13 mouse cellular contexts compared by ENCODE assay signal in the genomic region with DNA sequence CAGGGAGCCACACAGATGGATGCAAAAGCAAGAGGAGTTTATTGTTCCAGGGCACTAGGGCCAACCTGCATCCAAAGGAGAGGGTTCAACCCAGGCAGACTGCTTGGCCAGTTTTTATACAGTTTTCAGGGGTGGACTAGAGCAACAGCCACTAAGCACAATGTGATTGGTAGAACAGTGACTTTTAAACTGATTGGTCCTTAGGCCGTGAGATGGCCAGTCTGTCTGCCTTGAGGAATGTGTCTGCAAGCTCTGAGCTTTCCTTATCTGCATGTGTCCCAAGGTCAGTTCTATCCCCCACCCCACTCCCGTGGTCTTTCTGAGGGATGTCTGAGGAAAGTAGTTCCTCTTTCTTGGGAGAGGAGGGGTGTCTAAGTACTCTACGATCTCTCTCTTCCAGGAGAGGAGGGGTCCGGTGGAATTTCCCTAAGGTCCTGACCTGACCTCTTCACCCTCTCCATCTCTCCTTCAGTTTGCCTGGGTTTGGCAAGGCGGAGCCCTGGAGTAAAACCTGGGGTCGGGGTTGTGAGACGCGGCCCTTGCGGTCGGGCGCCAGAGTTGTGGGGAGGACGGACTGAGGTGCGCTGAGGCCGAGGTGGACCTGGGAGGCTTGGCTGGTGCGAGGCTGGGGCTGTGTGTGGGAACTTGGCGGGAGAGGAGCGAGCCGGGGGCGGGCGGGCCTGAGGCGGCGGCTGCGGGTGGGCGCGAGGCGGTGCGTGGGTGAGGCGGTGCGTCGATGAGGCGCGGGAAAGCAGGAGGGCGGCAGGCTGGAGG. TPM values are rescaled to one million over a fixed set of nuclear protein-coding genes. Genes with fewer than 3 reads are reported as not detected.
A peak's percentile ranks its signal among the peaks of the same experiment; 100 is the strongest.
DNase-seq lines count a peak whose midpoint lies in the region; ATAC-seq and TF ChIP-seq lines count a peak whose summit lies in the region.
"Not testable (repeated sequence)": the region's sequence is repeated elsewhere in the genome, so short reads cannot be mapped to it uniquely, and the experiment has no call there.
"Had no signal": no experiment of that assay in that cellular context is flagged by ENCODE, and none has a peak within 500 bp of the region (broad histone marks: within the 10 kb centered on the region; RNA-seq: fewer than 3 reads in every experiment).

No protein-coding gene starts in this region.

- 34% methylated on average over 14 of the region's 33 CpGs for WGBS in forebrain, embryonic 15.5 days
- 40% methylated on average over 8 of the region's 33 CpGs for WGBS in heart, postnatal 0 days
- 39% methylated on average over 11 of the region's 33 CpGs for WGBS in kidney, adult 2 months
- 13% methylated on average over 12 of the region's 33 CpGs for WGBS in liver, embryonic 12.5 days (ENCODE audit: insufficient replicate concordance)
- 54% methylated on average over 8 of the region's 33 CpGs for WGBS in midbrain, embryonic 11.5 days
- WGBS in olfactory bulb, adult 2 months: 28% methylated on average over 16 of the region's 33 CpGs

- TF ChIP-seq EP300 in ES-Bruce4 (IDR thresholded peaks at IDR 0.05; ENCODE audit: insufficient read depth, low read depth, low read length); heart, postnatal 0 days (IDR thresholded peaks at IDR 0.05; ENCODE audit: low read depth): not testable (repeated sequence)

- H3K4me1 ChIP-seq in ES-Bruce4 (ENCODE audit: control insufficient read depth, insufficient read depth, low read length); forebrain, embryonic 15.5 days; heart, postnatal 0 days (ENCODE audit: control insufficient read depth, insufficient read depth); kidney, adult 2 months (ENCODE audit: control insufficient read depth, insufficient read depth, low read length); liver, embryonic 12.5 days; midbrain, embryonic 11.5 days (ENCODE audit: control insufficient read depth, insufficient read depth, low read length); olfactory bulb, adult 2 months (ENCODE audit: control insufficient read depth, insufficient read depth, low read length): not testable (repeated sequence)

- TF ChIP-seq CTCF in ES-Bruce4 (IDR thresholded peaks at IDR 0.05; ENCODE audit: low read depth, low read length); heart, postnatal 0 days (IDR thresholded peaks at IDR 0.05; ENCODE audit: low read depth); kidney, adult 2 months (conservative IDR thresholded peaks at IDR 0.05; ENCODE audit: insufficient read depth, insufficient read length, low read depth, low read length); olfactory bulb, adult 2 months (IDR thresholded peaks at IDR 0.05; ENCODE audit: insufficient read depth, low read depth, low read length): not testable (repeated sequence)

- peak overlapping the region; percentile 68 for H3K4me3 ChIP-seq in ES-Bruce4 (ENCODE audit: low read depth, low read length)
- peak overlapping the region; percentile 27 for H3K4me3 ChIP-seq in forebrain, embryonic 15.5 days
- peak overlapping the region; percentile 37 for H3K4me3 ChIP-seq in heart, postnatal 0 days (ENCODE audit: low read depth, low read length)
- H3K4me3 ChIP-seq in kidney, adult 2 months (ENCODE audit: insufficient read depth, low read depth, low read length): peak overlapping the region; percentile 23
- peak overlapping the region; percentile 40 for H3K4me3 ChIP-seq in liver, embryonic 12.5 days
- peak overlapping the region; percentile 24 for H3K4me3 ChIP-seq in midbrain, embryonic 11.5 days (ENCODE audit: low read depth, low read length)
- H3K4me3 ChIP-seq in olfactory bulb, adult 2 months (ENCODE audit: insufficient read depth, low read depth, low read length): peak overlapping the region; percentile 49

- not testable (repeated sequence) for H3K36me3 ChIP-seq in ES-Bruce4 (ENCODE audit: control insufficient read depth, insufficient read depth, low read length, poor library complexity, severe bottlenecking); forebrain, embryonic 15.5 days; heart, postnatal 0 days (replicated peaks; ENCODE audit: control insufficient read depth, insufficient read depth, low read length); kidney, adult 2 months (ENCODE audit: control insufficient read depth, insufficient read depth, low read length); liver, embryonic 12.5 days; midbrain, embryonic 11.5 days (ENCODE audit: control insufficient read depth, insufficient read depth, low read length)

- H3K4me2 ChIP-seq in forebrain, embryonic 15.5 days (replicated peaks): peak overlapping the region; percentile 41
- peak overlapping the region; percentile 62 for H3K4me2 ChIP-seq in heart, postnatal 0 days (ENCODE audit: low read depth, low read length)
- peak overlapping the region; percentile 69 for H3K4me2 ChIP-seq in liver, embryonic 12.5 days
- peak overlapping the region; percentile 32; the same call in 1 of the 2 replicates for H3K4me2 ChIP-seq in midbrain, embryonic 11.5 days

- DNase-seq in embryo, embryonic 9.5 days (ENCODE audit: extremely low spot score): peak; percentile 18
- not testable (repeated sequence) for DNase-seq in heart, postnatal 0 days (ENCODE audit: low spot score); kidney, adult 2 months; midbrain, embryonic 11.5 days (ENCODE audit: low spot score, missing footprints)

- H3K9ac ChIP-seq in ES-Bruce4 (ENCODE audit: low read depth, poor library complexity, severe bottlenecking): peak overlapping the region; percentile 68
- not testable (repeated sequence) for H3K9ac ChIP-seq in forebrain, embryonic 15.5 days (replicated peaks); heart, postnatal 0 days (replicated peaks; ENCODE audit: low read depth, low read length); midbrain, embryonic 11.5 days (ENCODE audit: low read length)
- H3K9ac ChIP-seq in liver, embryonic 12.5 days: peak overlapping the region; percentile 37; the same call in 1 of the 2 replicates

- not testable (repeated sequence) for H3K27me3 ChIP-seq in ES-Bruce4 (ENCODE audit: control insufficient read depth, insufficient read depth, low read length, poor library complexity, severe bottlenecking); forebrain, embryonic 15.5 days; heart, postnatal 0 days (ENCODE audit: control insufficient read depth, insufficient read depth, low read length); kidney, adult 2 months (replicated peaks; ENCODE audit: control insufficient read depth, insufficient read depth, low read length); midbrain, embryonic 11.5 days (ENCODE audit: control insufficient read depth, insufficient read depth, low read length)
- peaks cover 11% of the 10 kb centered on the region for H3K27me3 ChIP-seq in liver, embryonic 12.5 days (replicated peaks)

- TF ChIP-seq POLR2A in ES-Bruce4 (IDR thresholded peaks at IDR 0.05; ENCODE audit: insufficient read depth, low read length); kidney, adult 2 months (IDR thresholded peaks at IDR 0.05; ENCODE audit: low read depth, low read length); olfactory bulb, adult 2 months (IDR thresholded peaks at IDR 0.05; ENCODE audit: insufficient read depth, low read depth, low read length): not testable (repeated sequence)

- peaks cover 42% of the 10 kb centered on the region for H3K9me3 ChIP-seq in ES-Bruce4 (replicated peaks; ENCODE audit: control insufficient read depth, insufficient read depth, low read length, poor library complexity, severe bottlenecking)
- H3K9me3 ChIP-seq in forebrain, embryonic 15.5 days; heart, postnatal 0 days (replicated peaks; ENCODE audit: control insufficient read depth, low read length); liver, embryonic 12.5 days (replicated peaks); midbrain, embryonic 11.5 days (ENCODE audit: control insufficient read depth, low read length): not testable (repeated sequence)

- ATAC-seq in forebrain, embryonic 15.5 days (replicated peaks): peak; percentile 78
- peak; percentile 36; the same call in 1 of the 2 replicates for ATAC-seq in heart, postnatal 0 days (ENCODE audit: insufficient read depth, low read depth)
- peak; percentile 69 for ATAC-seq in liver, embryonic 12.5 days
- peak; percentile 80 for ATAC-seq in midbrain, embryonic 11.5 days (ENCODE audit: low FRiP score)

- H3K27ac ChIP-seq in ES-Bruce4 (ENCODE audit: insufficient read depth, low read length): 0 out of 2 replicates have a peak overlapping the region, but pooled peaks have one; percentile 40
- H3K27ac ChIP-seq in forebrain, embryonic 15.5 days (replicated peaks); heart, postnatal 0 days (ENCODE audit: low read depth); kidney, adult 2 months (ENCODE audit: insufficient read depth, low read depth, low read length); liver, embryonic 12.5 days; midbrain, embryonic 11.5 days (ENCODE audit: low read depth, low read length); olfactory bulb, adult 2 months (ENCODE audit: insufficient read depth, low read depth, low read length): not testable (repeated sequence)

RNA-seq across cellular contexts. Expression of a gene that starts 6.9 kb away (rescaled TPM):
- 70.9 and 75.5 TPM in 2 replicates for polyA plus RNA-seq in ES-Bruce4 (2011; ENCODE audit: insufficient read depth, insufficient read length, low read depth, missing spikeins)
- polyA plus RNA-seq in forebrain, embryonic 15.5 days (2015; fragmentation: Nextera tagmentation; extraction: Ambion mirVana): 25.7 and 25.9 TPM in 2 replicates
- 20.6 and 22.4 TPM in 2 replicates for total RNA-seq in heart, postnatal 0 days (2014; rRNA removed; ENCODE audit: low replicate concordance)
- polyA plus RNA-seq in heart, postnatal 0 days (2015; fragmentation: Nextera tagmentation; extraction: Ambion mirVana): 20.1 and 23.0 TPM in 2 replicates
- 26.4 and 28.7 TPM in 2 replicates for polyA plus RNA-seq in kidney, adult 2 months (2012; rRNA removed)
- 22.8 and 25.8 TPM in 2 replicates for polyA plus RNA-seq in liver, embryonic 12.5 days (2016; fragmentation: Nextera tagmentation; extraction: Ambion mirVana)
- 26.2 and 27.0 TPM in 2 replicates for polyA plus RNA-seq in midbrain, embryonic 11.5 days (2014; fragmentation: Nextera tagmentation; extraction: Ambion mirVana)
- 258 TPM in 1 of 2 replicates, not detected in the other for polyA plus RNA-seq in olfactory bulb, adult 2 months (2012; ENCODE audit: insufficient read depth, insufficient read length, low replicate concordance, missing spikeins)

RNA-seq across cellular contexts. Expression of a gene that starts 24.7 kb away (rescaled TPM):
- 0.84 and 2.2 TPM in 2 replicates for polyA plus RNA-seq in ES-Bruce4 (2011; ENCODE audit: insufficient read depth, insufficient read length, low read depth, missing spikeins)
- polyA plus RNA-seq in forebrain, embryonic 15.5 days (2015; fragmentation: Nextera tagmentation; extraction: Ambion mirVana): not detected in 2 replicates
- total RNA-seq in heart, postnatal 0 days (2014; rRNA removed; ENCODE audit: low replicate concordance): not detected in 2 replicates
- polyA plus RNA-seq in heart, postnatal 0 days (2015; fragmentation: Nextera tagmentation; extraction: Ambion mirVana): not detected in 2 replicates
- polyA plus RNA-seq in kidney, adult 2 months (2012; rRNA removed): not detected in 2 replicates
- not detected in 2 replicates for polyA plus RNA-seq in liver, embryonic 12.5 days (2016; fragmentation: Nextera tagmentation; extraction: Ambion mirVana)
- not detected in 2 replicates for polyA plus RNA-seq in midbrain, embryonic 11.5 days (2014; fragmentation: Nextera tagmentation; extraction: Ambion mirVana)
- polyA plus RNA-seq in olfactory bulb, adult 2 months (2012; ENCODE audit: insufficient read depth, insufficient read length, low replicate concordance, missing spikeins): not detected in 2 replicates
- total RNA-seq: heart, postnatal 4 days; layer of hippocampus, adult 8-10 months; left cerebral cortex, postnatal 4 days had no signal
- polyA plus RNA-seq: activated CD4-positive, CD25-positive, alpha-beta regulatory T cell, adult 4 months; myocyte had no signal
